Mouse (Mus musculus) midbrain, embryonic 11.5 days (tissue): ENCODE measurements around the gene Ppp4r2. TPM values are rescaled to one million over a fixed set of nuclear protein-coding genes. Genes with fewer than 3 reads are reported as not detected.

ENCODE experiments used
- polyA plus RNA-seq: library from polyadenylated mRNA; unstranded; fragments of >200 nt; fragmentation: Nextera tagmentation; extraction: Ambion mirVana; gene quantifications from 2 replicates; pipeline ENCODE4 v1.2.1, GENCODE M21; 2014

The Ppp4r2 gene
- polyA plus RNA-seq, 1 experiment from 2014 or later: 40.0 TPM

Other genes with a start within 250 kb of the Ppp4r2 start
- 18.0 and 18.9 TPM in 2 replicates for gene Shq1, start 162.5 kb upstream of the Ppp4r2 start, polyA plus RNA-seq
- 3.3 and 3.8 TPM in 2 replicates for gene Gxylt2, start 128.9 kb upstream of the Ppp4r2 start, polyA plus RNA-seq